Mouse (Mus musculus) retina, postnatal 7 days (tissue): ENCODE measurements around the gene Mkln1.

Source experiments
- DNase-seq: peaks from one replicate; pipeline ENCODE4 v3.0.0-alpha.2; 2012; ENCODE audit warnings: low read depth, low spot score

The Mkln1 gene

DNA sequence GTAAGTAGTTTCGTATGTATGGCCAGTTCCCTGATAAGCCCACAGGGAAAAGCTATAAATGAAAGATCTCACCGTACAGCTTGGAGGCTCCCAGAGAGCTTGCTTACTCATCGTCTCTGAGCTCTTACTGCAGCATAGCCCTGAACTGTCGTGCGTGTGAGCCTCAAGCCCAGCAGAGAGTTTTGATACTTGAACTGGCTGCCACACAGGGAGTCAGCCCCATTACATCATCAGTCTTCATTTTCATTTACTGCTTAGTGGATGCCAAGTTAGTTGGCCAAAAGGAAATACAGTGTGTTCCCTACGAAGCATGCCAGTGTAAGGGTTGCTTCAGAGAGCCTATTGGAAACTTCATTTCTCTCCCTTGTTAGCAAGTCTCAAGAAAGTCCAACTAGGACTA is 115.2 kb downstream of the Mkln1 start:
- no peak for DNase-seq

DNA sequence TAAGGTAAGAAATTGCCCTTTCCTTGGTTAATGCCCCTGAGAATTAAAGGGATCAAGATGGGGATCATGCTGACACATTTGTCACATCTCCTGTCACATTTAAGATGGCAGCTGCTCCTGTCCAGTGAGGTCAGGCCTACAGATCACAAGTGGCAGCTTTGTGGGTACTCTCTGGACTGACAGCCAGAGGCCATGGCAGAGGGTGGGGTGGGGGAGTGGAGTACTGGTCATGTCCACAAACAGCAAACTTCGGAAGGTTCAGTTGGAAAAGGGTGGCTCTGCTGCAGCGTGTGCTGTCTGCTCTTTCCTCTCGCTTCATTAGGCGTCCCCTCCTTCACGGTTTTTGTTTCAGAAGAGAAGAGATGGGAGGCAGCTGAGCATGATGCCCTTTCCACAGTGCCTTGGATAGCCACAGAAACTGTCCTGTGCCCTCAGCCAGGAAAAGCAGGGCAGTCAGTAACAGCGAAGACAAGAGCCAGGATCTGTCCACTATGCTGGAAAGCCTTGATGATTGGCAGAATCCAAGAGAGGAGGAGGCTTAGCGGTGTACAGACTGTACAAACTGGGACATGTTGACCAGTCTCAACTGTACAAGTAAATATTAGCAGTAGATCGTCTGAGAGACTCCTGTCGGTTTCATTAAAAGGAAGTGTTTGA is 119.3 kb downstream of the Mkln1 start:
- no peak for DNase-seq

DNA sequence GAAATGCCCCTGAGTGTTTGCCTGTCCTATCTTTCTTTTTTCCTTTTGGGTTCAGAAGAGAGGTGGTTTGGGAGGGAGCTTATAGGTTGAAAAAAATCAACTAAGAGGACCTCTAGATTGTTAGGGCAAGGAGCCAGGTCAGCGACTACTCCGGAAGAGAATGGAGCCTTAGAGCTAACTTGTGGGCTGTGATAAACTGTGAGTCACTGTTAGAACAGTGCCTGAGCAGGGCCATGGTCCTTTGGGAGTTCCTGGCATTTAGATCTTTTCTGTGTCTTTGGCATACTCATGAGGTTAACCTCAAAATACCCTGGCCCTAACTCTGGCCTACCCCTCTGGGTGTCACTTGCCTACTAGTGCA is 119.8 kb downstream of the Mkln1 start:
- no peak for DNase-seq

DNA sequence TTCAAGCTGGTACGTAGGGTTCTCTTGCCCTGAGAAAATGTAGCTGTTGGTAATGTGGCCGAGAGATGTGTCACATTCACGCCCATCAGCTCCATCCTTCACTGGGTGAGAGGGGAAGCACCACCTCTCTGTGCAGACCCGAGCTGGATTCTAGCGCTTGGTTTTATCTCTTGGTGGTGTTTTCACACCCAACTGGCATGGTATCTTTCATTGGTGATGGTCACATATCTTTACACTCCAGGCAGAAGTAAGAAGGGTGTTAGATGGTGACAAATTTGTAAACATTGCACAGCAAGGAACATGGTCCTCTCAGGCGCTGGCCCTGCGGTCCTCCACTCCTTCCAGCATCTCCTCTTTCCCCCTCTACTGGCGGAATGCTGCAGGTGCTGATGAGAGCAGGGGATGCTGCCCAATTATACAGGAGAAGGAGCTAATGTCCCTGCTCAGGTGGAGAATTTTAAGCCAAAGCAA is 120.5 kb downstream of the Mkln1 start:
- DNase-seq = no peak

DNA sequence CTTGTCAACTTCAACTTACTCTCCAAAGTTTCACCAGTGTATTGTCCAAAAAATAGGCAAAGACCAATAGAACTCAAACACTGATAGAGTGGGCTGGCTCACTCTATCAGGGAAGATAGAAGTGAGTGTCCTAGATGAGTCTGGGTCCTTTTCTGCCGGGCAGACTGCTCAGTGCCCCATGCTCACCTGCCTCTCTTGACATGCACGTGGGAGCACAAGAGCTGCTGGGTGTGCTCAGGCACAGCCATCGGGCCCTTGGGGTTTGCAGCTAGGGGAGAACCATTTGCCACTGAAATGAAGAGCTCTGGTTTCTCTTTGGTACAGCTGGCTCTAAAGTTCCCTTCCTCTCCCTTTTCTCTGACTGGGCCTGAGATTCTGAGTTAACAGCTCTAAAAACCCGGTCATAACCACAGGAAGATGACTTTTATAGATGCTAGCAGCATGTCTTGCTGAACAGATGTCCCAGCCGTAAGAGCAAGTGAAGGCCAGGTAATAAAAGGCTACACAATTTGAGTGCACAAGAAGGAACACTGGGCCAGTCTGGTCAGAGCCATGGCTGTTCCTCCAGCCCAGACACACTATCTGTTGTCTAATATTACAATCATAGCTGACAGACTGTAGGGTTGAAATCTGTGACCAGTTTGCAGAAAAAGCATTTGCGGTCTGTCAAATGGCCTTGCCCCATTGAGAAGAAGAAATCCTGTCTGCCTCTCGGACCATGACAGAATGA is 122.1 kb downstream of the Mkln1 start:
- no peak for DNase-seq

DNA sequence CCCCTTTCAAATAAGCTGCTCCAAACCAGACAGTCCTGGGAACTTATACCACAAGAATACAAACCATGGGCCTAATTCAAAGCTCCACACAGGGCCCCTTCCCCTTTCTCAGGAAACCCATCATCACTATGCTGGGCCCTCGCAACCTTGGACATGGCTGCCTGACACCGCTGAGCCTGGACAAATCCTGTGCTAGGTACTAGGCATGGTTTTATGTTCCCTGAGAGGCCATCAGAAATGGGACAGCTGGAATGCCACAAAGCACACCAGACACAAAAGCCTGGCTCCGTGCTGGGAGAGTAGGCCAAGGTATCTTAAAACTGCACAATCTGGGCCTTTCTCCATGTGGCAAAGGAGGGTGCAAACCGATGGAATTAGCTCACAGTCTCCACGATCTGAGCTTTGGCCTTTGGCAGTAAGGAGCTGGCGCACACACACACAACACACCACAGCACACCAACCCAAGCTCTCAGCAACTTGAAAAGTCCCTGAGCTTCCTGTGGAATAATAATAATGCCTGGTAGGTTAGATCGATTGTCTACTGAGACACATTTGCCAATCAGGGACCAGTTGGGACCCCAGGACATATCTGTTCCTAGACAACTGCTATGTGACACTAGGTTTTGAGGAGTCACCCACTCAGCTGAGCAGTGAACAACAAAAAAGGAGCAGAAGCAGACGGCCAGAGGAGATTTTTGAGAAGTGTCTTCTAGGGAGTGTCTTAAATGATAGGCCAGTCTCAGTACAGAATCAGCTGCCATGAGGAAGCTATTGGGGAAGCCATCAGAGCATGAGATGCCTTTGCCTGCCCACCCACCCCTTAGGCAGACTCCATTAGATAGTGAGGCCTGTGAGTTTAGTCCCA is 123.2 kb downstream of the Mkln1 start:
- no peak for DNase-seq

DNA sequence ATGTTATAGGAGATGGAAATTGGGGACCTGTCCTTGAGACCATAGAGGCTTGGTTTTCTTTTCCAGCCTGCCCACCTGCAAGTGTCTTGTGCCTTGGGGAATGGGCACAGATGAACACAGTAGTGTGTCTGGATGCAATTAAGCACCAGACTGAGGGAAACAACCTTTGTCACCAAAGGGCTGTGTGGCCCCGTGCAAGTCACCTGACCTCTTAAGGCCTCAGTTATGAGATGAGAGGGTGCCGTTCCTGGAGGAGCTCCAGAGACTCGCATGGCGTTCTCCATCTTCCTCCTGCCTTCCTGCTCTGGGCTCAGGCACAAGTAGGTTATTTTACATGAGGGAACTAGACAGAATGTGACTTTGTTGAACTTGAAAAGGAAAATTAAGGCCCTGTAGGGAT is 123.9 kb downstream of the Mkln1 start:
- no peak for DNase-seq

DNA sequence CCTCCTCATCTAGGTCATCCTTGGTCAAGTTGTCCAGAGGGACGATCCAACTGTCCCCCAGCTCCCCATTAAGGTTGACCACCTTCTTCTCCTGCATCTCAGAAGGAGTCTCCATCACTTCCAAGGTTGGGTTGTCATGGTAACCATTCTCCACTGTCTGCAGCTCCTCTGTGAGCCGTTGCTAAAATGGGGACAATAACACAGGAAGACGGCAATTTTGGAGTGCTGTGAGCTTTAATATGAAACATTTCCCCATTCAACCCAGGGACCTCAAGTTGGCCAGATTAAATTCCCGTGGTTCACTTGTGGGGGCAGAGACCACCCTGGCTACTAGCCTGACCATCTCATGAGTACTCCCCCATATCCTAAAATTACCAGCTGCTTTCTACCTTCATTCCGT is 124.5 kb downstream of the Mkln1 start:
- DNase-seq = no peak

DNA sequence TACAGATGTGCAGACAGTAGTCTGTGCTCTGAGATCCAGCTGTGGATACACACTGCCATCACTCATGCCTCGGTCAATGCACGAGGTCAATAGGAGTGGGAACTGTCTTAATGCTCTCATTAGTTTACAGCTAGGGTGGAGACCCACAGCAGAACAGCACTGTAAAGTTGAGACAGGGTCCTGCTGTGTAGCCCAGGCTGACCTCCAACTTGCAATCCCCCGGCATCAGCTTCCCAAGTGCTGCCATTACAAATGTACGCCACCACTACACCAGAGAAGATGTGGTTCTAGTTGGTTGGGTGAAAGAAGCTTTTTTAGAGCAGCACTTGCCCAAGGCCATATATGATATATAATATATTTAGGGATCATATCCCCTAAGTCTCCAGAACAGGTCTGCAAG is 125.1 kb downstream of the Mkln1 start:
- no peak for DNase-seq

DNA sequence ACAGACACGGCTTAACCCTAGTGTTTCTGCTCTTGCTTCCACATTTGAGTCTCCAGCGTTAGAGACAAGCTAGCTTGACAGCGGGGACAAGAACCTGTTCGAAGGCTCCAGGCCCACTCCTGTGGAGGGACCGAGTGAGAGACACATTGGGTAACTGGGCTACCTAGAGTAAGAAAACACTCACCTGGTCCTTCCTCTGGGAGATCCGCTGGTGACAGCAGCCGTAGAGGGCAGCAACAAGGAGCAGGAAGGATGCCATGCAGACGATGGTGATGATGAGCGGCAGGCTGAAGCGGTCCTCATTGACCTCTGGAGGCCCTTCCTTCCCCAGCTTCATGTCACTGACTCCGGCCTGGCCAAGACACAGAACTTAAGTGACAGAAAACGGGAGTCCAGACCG is 125.6 kb downstream of the Mkln1 start:
- no peak for DNase-seq

DNA sequence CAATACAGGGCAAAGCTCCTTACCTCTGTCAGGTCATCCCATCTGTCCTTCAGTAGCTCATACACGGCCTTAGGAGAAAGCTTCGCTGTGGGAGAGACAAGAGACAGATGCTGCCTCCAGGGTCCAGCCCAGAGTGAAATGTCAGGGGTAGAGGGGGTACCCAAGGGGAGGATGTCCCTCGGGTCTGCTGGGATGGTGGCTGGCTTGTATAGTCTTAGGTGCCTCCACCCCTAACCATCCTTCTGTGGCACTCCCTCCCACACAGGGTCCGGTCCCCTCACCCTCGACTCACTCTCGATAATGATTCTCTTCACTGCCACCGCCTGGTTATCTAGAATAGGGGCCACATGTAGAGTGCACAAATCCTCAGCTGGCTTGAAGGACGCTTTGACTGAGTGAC is 126.1 kb downstream of the Mkln1 start:
- DNase-seq = no peak

DNA sequence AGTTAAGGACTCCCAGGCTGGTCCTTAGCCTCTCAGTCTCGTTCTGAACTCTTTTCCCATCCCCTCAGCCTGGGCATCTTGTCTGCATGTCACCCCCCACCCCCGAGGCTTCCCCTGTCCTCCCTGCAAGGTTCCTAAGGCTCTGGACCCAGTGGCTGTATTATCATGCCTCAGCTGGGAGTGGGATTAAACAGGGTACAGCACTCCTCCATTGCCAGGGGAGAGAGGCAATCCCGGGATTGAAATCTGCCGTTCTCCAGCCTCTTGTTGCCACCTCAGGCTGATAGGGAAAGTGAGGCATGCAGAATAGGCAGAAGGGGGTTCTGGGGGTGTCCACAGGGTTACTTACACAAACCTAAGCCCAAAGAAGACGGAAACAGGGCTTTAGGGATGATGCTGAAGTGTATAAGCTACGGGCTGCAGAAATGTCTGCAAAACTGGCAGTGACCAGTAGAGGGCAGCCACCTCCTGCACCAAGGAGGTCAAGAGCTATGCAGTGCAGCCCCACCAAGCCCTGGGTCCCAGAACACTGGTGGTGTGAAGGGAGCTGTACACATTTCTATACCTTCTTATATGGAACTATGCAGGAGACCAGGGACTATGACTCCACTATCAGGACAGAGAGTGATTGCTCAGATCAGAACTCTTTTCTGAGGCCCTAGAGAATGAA is 126.8 kb downstream of the Mkln1 start:
- peak; percentile 58 for DNase-seq

DNA sequence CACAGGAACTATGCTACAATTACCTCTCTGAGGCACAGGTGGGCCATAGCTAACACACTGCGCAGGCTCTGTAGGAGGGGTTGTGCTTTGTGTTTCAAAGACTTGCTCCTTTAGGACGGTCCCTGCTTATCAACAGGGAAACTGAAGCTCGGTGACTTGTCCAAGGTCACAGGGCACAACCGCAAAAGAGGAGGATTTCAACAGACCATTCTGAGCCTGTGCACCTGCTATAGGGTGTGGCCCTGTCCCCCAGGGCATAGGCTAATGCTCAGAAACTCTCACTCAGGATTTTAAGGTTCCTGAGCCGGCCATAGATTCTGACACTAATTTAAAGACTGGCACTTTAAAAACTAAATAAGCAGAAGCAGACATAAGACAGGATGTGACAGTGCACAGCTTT is 128.4 kb downstream of the Mkln1 start:
- no peak for DNase-seq

DNA sequence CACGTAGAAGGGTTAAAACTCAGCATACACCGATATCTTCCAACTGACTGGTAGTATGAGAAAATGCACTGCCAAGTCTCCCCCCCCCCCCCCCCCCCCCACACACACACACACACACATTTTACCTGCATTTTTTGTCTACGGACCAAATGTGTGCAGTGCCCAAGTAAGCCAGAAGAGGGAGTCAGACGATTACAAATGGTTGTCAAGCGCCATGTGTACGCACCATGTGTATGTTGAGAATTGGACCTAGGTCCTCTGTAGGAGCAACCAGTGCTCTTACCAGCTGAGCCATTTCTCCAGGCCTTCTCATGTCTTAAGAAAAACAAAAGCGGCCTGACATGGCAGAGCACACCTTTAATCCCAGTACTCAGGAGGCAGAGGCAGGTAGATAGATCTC is 129.4 kb downstream of the Mkln1 start:
- peak; percentile 65 for DNase-seq

DNA sequence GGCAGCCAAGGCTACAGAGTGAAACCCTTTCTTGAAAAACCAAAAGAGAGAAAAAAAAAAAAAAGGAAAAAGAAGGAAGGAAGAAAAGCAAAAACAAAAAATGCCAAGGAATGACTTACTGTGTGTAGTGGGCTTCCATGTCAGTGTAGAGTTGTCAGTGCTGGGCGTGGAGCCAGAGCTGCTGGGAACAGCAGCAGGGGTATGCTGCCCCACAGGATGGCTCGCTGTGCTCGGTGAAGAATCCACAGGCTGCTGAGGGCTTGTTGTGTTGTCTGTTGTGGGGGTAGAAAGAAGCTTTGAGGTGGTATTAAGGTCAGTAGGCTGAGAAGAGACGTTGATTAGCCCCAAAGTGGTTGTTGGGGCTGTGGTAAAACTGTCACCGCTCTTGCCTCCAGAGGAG is 129.8 kb downstream of the Mkln1 start:
- no peak for DNase-seq

DNA sequence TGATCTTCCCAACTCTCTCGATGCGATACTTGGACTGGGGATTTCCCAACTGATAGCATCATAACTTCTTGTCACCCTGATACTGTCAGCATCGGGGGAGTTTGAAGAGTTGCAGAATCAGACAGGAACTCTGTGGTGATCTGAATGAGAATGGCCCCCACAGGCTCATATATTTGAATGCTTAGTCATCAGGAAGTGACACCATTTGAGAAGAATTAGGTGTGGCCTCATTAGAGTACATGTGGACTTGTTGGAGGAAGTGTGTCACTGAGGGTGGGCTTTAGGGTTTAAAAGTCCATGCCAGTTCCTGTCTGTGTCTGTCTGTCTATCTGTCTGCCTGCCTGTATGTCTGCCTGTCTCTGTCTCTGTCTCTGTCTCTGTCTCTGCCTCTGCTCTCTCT is 133.3 kb downstream of the Mkln1 start:
- no peak for DNase-seq

DNA sequence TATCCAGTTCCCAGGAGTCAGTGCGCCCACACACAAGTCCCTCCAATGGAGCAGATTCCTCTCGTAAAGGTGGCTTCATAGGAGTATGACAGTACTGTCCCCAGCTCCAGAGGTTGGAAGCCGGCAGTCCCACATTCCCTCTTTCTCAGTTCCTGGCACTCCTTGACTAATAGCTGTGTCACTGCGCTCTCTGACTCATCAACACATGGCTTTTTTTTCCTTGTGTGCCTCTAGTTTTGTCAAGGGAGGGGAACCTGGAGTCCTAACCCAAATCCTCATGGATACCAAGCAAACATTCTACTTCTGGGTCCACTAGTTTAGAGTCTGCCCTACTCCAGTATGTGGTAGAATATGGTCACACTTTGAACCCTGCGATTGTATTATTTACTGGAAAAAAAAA is 136.2 kb downstream of the Mkln1 start:
- no peak for DNase-seq

DNA sequence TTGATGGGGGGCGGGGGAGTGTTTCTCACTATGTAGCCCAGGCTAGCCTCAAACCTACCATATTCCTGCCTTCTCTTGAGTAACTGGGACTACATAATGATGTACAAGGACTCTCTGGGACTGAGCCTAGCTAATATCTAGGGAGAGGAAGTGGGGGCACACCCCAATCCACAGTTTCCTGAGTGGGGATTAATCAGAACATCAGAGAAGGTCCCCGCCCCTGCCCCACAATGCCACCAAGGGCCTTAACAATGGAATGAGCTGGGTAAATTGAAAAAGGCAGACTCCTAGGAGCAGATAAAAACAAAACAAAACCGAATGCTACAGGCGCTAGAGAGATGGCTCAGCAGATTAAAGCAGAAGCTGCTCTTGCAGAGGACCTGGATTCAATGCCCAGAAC is 138.7 kb downstream of the Mkln1 start:
- no peak for DNase-seq

DNA sequence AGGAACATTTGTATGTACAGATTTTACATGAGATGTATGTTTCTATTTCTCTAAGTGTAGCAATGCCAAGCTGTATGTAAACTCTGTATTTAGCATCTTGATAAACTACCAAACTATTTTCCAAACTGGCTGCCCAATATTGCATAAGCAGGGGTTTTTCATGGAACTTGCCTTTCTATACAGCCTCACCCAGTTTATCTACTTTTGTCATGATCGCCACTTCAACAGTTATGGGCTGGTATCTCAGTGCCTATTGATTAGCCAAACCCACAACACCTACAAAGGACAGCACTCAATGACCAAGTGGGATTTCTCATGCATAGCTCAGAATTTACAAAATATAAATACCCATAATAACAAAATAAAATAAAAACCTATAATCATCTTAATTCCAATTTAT is 139.6 kb downstream of the Mkln1 start:
- no peak for DNase-seq

DNA sequence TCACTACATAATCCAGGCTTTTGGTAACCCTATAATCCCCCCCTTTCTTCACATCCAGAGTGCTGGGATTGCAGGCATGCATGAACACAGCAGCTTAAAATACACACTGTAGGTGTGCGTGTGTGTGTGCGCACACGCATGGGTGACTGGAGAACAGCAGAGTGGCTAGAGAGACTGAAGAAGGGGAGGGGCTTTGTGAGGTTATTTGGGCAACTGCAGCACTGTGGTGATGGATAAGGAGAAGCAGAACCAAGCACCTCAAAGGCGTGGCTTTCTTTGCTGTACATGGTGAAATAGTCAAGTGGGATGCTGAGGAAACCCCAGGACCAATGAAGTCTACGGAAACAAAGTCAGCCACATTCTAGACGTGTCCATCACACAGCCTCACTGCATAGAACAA is 141.5 kb downstream of the Mkln1 start:
- DNase-seq = no peak

DNA sequence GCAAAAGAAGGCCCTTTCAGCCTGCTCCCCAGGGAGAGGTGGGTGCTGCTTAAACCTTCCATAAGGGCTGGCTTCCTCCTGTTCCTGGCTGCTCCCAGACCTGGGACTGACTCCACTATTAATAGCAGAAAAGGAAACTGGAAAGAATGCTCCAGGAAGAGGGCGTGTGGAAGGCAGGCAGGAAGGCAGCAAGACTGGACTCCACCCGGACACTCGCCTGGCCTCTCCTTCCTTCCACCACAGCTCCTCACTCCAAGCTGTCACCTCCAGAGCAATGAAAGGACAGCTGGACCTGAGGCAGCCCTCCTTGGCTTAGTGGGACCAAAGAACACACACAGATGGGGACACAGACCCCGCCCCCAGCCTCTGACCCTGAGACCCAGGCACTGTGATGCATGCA is 145.8 kb downstream of the Mkln1 start:
- DNase-seq = no peak
